Mouse (Mus musculus): ENCODE measurements around the gene Gm1604a. TPM values are rescaled to one million over a fixed set of nuclear protein-coding genes. Genes with fewer than 3 reads are reported as not detected.

The Gm1604a gene
- total RNA-seq (2023), result not detected

DNA sequence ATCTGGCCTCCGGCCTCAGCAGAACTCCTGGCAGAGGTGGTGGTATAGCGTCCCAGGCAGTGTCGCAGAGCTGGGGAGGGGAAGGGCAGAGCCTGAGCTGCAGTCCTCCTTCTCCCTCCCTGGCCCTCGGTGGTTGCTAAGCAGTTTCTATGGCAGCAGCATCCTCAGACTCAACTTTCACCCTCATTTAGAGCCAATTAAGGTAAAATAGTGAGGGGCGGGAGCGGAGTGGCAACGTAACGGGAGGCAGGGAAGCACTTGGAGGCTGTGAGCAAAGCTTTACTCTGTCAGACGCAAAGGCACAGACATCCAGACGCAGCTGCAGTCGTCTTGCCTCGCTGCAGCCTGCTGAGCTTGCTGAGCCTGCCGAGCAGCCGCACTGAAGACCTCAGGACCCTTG is at the start of gene Gm1604a:
Gm1604a (plus strand) TSS at position 312 of the 400 bp plus-strand sequence.

DNA sequence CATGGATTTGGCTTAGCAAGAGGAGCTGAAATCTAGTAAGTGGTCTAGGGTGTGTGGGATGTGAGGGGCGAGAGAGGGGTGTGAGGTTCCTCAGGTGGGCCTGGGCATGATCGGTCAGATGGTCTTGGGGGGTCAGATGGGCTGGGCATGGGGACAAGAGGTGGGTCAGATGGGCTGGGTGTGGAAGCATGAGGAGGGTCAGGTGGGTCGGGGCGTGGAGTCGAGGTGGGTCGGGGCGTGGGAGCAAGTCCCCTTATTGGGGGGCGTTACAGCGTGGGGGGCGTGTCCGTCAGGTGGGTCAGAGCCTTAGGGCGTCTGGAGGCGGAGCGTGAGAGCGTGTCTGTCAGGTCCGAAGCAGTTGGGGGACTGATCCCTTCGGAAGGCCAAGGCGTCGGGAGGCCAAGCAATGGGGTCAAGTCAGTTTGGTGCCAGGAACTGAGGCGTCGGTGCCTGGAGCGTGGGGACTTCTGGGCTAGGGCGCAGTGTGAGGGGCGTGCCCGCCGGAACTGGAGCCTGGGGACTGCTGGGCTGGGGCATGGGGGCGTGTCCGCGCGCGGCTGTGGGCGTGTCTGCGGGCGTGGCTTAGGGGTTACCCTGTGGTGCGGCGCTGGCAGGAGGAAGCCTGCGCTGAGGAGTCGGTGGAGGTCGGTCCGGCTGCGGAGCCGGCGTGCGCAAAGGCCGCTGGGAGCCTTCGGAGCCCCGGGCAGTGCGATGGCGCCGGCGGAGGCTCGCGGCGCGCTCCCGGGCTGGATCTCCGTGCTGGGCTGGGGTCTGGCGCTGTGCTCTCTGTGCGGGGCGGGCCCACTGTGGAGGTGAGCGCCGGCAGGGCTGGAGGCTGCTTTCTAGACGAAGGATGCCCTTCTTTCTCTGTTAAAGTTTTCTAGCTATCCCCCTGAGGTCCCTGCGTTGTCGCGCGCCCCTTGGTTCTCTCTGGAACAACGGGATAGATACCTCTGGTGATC is 46.8 kb upstream of the Gm1604a start, which contains the start of gene Gm49721:
Gm49721 (plus strand) TSS at position 618 of the 962 bp plus-strand sequence.

Other genes starting within 250 kb of the Gm1604a start
- gene Ezr, start 242.8 kb upstream of the Gm1604a start, total RNA-seq (2023), result 100 to 1,000 TPM; 249 to 255 TPM
- 1 to 10 TPM; 8.5 to 9.2 TPM for gene Rsph3b, start 76.9 kb upstream of the Gm1604a start, total RNA-seq (2023)
- 10 to 100 TPM; 53.6 to 54.3 TPM for gene Tagap1, start 64.4 kb upstream of the Gm1604a start, total RNA-seq (2023)
- gene Rnaset2b, start 54.9 kb upstream of the Gm1604a start, total RNA-seq (2023), result 100 to 1,000 TPM; 339 to 384 TPM
- gene Gm49721, start 46.7 kb upstream of the Gm1604a start, total RNA-seq (2023), result 1 to 10 TPM; 3.7 to 5.0 TPM
- 10 to 100 TPM in 1 of 2 experiments, 1 to 10 TPM in 1; 6.7 to 12.5 TPM for gene Rps6ka2, start 144.5 kb downstream of the Gm1604a start, total RNA-seq (2023)

All from T-cell, adult 66 days (primary cell).